Comparison of ENCODE assay signal across 12 mouse cellular contexts in the genomic region with DNA sequence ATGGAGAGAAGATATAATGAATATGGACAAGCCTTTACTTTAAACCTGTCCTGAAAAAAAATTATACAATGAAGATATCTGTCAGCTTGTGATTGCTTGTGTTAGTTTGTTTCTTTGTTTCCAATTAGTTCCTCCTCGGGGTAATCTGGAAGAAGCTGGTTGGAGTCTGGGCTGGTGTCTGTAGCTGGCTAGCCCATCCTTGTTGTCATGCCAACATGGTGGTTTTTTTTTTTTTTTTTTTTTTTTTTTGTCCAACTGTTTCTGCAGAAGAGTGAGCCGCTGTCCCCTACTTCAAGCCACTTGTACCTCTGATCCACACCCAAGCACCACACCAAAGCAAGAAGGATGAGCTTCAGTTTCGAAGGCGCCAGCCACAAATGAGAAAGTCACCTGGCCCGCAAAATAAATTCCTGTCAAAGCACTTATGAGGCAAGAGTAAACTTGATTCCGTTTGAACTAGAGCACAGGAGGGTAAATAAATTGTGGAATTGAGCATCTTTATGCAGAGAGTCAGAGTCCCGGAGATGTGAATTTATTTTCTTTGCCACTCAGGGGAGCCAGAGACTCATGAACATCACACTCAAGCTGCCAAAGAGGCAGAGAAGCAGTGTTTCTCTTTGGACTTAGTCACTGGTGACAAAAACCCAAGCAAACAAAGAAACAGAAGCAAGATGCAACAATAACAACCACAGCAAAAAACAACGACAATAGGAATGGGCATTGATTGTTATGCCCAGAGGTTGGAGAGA. TPM values are rescaled to one million over a fixed set of nuclear protein-coding genes. Genes with fewer than 3 reads are reported as not detected.
DNase-seq lines count a peak whose midpoint lies in the region; ATAC-seq lines count a peak whose summit lies in the region.
"Had no signal": no experiment of that assay in that cellular context is flagged by ENCODE, and none has a peak within 500 bp of the region (broad histone marks: within the 10 kb centered on the region; RNA-seq: fewer than 3 reads in every experiment).

No protein-coding gene starts in this region.

- H3K36me3 ChIP-seq in heart, embryonic 11.5 days (ENCODE audit: control insufficient read depth, insufficient read depth, low read length): no peaks in the 10 kb centered on the region
- H3K36me3 ChIP-seq in liver, embryonic 15.5 days (replicated peaks): no peaks in the 10 kb centered on the region
- H3K36me3 ChIP-seq: embryonic facial prominence, embryonic 15.5 days; limb, embryonic 13.5 days had no signal

- H3K4me2 ChIP-seq in heart, embryonic 11.5 days: no peak overlapping the region
- no peak overlapping the region for H3K4me2 ChIP-seq in liver, embryonic 15.5 days
- H3K4me2 ChIP-seq: embryonic facial prominence, embryonic 15.5 days; limb, embryonic 13.5 days had no signal

- DNase-seq in heart, adult 11 months: no peak
- peak; percentile 54 to 58 for DNase-seq in right cerebral cortex, adult 2 months (ENCODE audit: low spot score in 2 of 2)
- no peak for DNase-seq in right cerebral cortex, postnatal 4 days
- DNase-seq in urinary bladder, postnatal 4 days (ENCODE audit: low spot score in 2 of 2): no peak
- no peak for DNase-seq in cerebellum, adult 9-10 months
- DNase-seq in gastrocnemius, postnatal 10 days: no peak
- DNase-seq: cerebellum, adult 11 months; heart, postnatal 36 days had no signal

- ATAC-seq in heart, embryonic 11.5 days (replicated peaks; ENCODE audit: insufficient number of reproducible peaks, low FRiP score, low TSS enrichment): no peak
- ATAC-seq in liver, embryonic 15.5 days (ENCODE audit: insufficient read depth): no peak

- no peaks in the 10 kb centered on the region for H3K27me3 ChIP-seq in heart, embryonic 11.5 days (ENCODE audit: control insufficient read depth, insufficient read depth, low read length)
- no peaks in the 10 kb centered on the region for H3K27me3 ChIP-seq in liver, embryonic 15.5 days
- H3K27me3 ChIP-seq: embryonic facial prominence, embryonic 15.5 days; limb, embryonic 13.5 days had no signal

- H3K27ac ChIP-seq in heart, embryonic 11.5 days (ENCODE audit: low read depth, low read length): 0 out of 2 replicates have a peak overlapping the region, but pooled peaks have one; percentile 42
- peak overlapping the region; percentile 88 for H3K27ac ChIP-seq in liver, embryonic 15.5 days (replicated peaks)
- H3K27ac ChIP-seq: embryonic facial prominence, embryonic 15.5 days; limb, embryonic 13.5 days had no signal

- no peaks in the 10 kb centered on the region for H3K9me3 ChIP-seq in heart, embryonic 11.5 days (replicated peaks; ENCODE audit: control insufficient read depth, low read length)
- H3K9me3 ChIP-seq in liver, embryonic 15.5 days (replicated peaks): no peaks in the 10 kb centered on the region
- H3K9me3 ChIP-seq: embryonic facial prominence, embryonic 15.5 days; limb, embryonic 13.5 days had no signal

- 73% methylated on average over 8 of the region's 8 CpGs for WGBS in heart, embryonic 11.5 days (ENCODE audit: insufficient replicate concordance)
- 65% methylated on average over 8 of the region's 8 CpGs for WGBS in liver, embryonic 15.5 days (ENCODE audit: insufficient replicate concordance)

- no peak overlapping the region for H3K4me3 ChIP-seq in heart, embryonic 11.5 days (ENCODE audit: low read depth, low read length)
- no peak overlapping the region for H3K4me3 ChIP-seq in liver, embryonic 15.5 days (replicated peaks)
- H3K4me3 ChIP-seq: embryonic facial prominence, embryonic 15.5 days; limb, embryonic 13.5 days had no signal

- peaks cover 3% of the 10 kb centered on the region; the same call in 1 of the 2 replicates for H3K4me1 ChIP-seq in heart, embryonic 11.5 days (ENCODE audit: control insufficient read depth, insufficient read depth, low read length)
- H3K4me1 ChIP-seq in liver, embryonic 15.5 days (replicated peaks): peaks cover 46% of the 10 kb centered on the region
- H3K4me1 ChIP-seq: embryonic facial prominence, embryonic 15.5 days had no signal

- no peak overlapping the region for H3K9ac ChIP-seq in heart, embryonic 11.5 days (ENCODE audit: low read depth, low read length)
- 0 out of 2 replicates have a peak overlapping the region, but pooled peaks have one; percentile 15 for H3K9ac ChIP-seq in liver, embryonic 15.5 days
- H3K9ac ChIP-seq: embryonic facial prominence, embryonic 15.5 days; limb, embryonic 13.5 days had no signal

RNA-seq across cellular contexts. Expression of gene Hsph1, which starts 11.4 kb away (rescaled TPM):
- 55.2 and 57.4 TPM in 2 replicates for polyA plus RNA-seq in heart, embryonic 11.5 days (2014; fragmentation: Nextera tagmentation; extraction: Ambion mirVana)
- polyA plus RNA-seq in liver, embryonic 15.5 days (2015; fragmentation: Nextera tagmentation; extraction: Ambion mirVana): 24.5 and 25.4 TPM in 2 replicates
- total RNA-seq in gastrocnemius, postnatal 10 days (2021): 10 to 100 TPM; 30.0 to 37.7 TPM

RNA-seq across cellular contexts. Expression of gene B3glct, which starts 30.5 kb away (rescaled TPM):
- polyA plus RNA-seq in heart, embryonic 11.5 days (2014; fragmentation: Nextera tagmentation; extraction: Ambion mirVana): 14.9 and 15.0 TPM in 2 replicates
- 3.3 and 3.7 TPM in 2 replicates for polyA plus RNA-seq in liver, embryonic 15.5 days (2015; fragmentation: Nextera tagmentation; extraction: Ambion mirVana)
- 1 to 10 TPM; 6.6 to 8.4 TPM for total RNA-seq in gastrocnemius, postnatal 10 days (2021)

Comparison
In these comparisons a context has a peak if more than half of its experiments do, and no peak if none do; other contexts are left out.
1. DNase-seq: peak in right cerebral cortex, adult 2 months (2 of 2); none in heart, adult 11 months (single experiment), right cerebral cortex, postnatal 4 days (single experiment), urinary bladder, postnatal 4 days (0 of 2), cerebellum, adult 9-10 months (single experiment) and gastrocnemius, postnatal 10 days (single experiment).